In the genomic region with DNA sequence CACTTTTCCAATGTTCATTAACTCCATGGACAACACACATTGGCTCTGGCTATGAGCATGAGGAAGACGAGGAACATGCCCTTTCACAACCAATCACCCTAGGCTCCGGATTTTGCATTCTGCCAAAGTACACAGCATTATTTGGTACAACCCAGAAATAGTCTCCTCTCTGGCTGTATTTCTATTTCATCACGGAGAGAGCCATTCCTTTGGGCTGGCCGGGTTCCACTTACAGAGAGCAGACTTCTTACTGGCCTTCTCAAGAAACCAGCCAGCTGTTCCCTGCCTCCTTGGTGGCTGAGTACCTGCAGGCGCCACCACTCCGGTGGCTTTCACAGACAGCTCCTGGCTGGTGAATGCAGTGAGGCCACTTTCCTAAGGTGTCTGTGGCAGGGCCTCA, we compare ENCODE assay signal across 8 mouse cellular contexts. TPM values are rescaled to one million over a fixed set of nuclear protein-coding genes. Genes with fewer than 3 reads are reported as not detected.
DNase-seq lines count a peak whose midpoint lies in the region; ATAC-seq and TF ChIP-seq lines count a peak whose summit lies in the region.

TSS of gene Slc16a11 (plus strand) at position 330 of the 400 bp plus-strand sequence.

- H3K36me3 ChIP-seq in kidney, adult 2 months (ENCODE audit: control insufficient read depth, insufficient read depth, low read length) = no peaks in the 10 kb centered on the region; the same call in 1 of the 2 replicates
- peaks cover 6% of the 10 kb centered on the region for H3K36me3 ChIP-seq in embryonic facial prominence, embryonic 10.5 days (replicated peaks)
- peaks cover 3% of the 10 kb centered on the region; the same call in 1 of the 2 replicates for H3K36me3 ChIP-seq in kidney, embryonic 15.5 days
- no peaks in the 10 kb centered on the region for H3K36me3 ChIP-seq in thymus, adult 2 months (ENCODE audit: control insufficient read depth, insufficient read depth, low read length)

- peak within 1 kb of the TSS; percentile 74 for H3K4me2 ChIP-seq in kidney, embryonic 15.5 days

- no peak within 1 kb of the TSS for H3K4me3 ChIP-seq in kidney, adult 2 months (ENCODE audit: insufficient read depth, low read depth, low read length)
- H3K4me3 ChIP-seq in embryonic facial prominence, embryonic 10.5 days = peak within 1 kb of the TSS; percentile 54
- H3K4me3 ChIP-seq in kidney, embryonic 15.5 days (replicated peaks) = peak within 1 kb of the TSS; percentile 38
- H3K4me3 ChIP-seq in thymus, adult 2 months (ENCODE audit: control insufficient read depth, insufficient read depth, low read length) = no peak within 1 kb of the TSS

- ATAC-seq in kidney, embryonic 15.5 days (replicated peaks; ENCODE audit: low FRiP score) = no peak

- no peak for DNase-seq in kidney, adult 2 months
- DNase-seq in kidney, adult 11 months = no peak
- no peak for DNase-seq in embryonic facial prominence, embryonic 10.5 days (ENCODE audit: low spot score)
- DNase-seq in lung, postnatal 36 days = peak; percentile 61
- DNase-seq in adrenal gland, postnatal 10 days = no peak
- DNase-seq in thymus, postnatal 0 days (ENCODE audit: low spot score) = no peak
- DNase-seq in thymus, adult 2 months = no peak

- peak within 1 kb of the TSS; percentile 65 for H3K27ac ChIP-seq in kidney, adult 2 months (ENCODE audit: insufficient read depth, low read depth, low read length)
- H3K27ac ChIP-seq in embryonic facial prominence, embryonic 10.5 days (replicated peaks) = no peak within 1 kb of the TSS
- H3K27ac ChIP-seq in kidney, embryonic 15.5 days = 0 out of 2 replicates have a peak within 1 kb of the TSS, but pooled peaks have one; percentile 32
- no peak within 1 kb of the TSS for H3K27ac ChIP-seq in thymus, adult 2 months (ENCODE audit: control insufficient read depth, insufficient read depth, low read length)

- peak within 1 kb of the TSS; percentile 43; the same call in 1 of the 2 replicates for H3K9ac ChIP-seq in kidney, embryonic 15.5 days

- no peak for TF ChIP-seq POLR2A in kidney, adult 2 months (IDR thresholded peaks at IDR 0.05; ENCODE audit: low read depth, low read length)
- no peak for TF ChIP-seq POLR2A in thymus, adult 2 months (IDR thresholded peaks at IDR 0.05; ENCODE audit: control insufficient read depth, extremely low read depth, insufficient read depth, low read length, poor library complexity)

- H3K9me3 ChIP-seq in embryonic facial prominence, embryonic 10.5 days = no peaks in the 10 kb centered on the region
- no peaks in the 10 kb centered on the region for H3K9me3 ChIP-seq in kidney, embryonic 15.5 days (replicated peaks)

- WGBS in kidney, adult 2 months = 44% methylated on average over 6 of the region's 6 CpGs
- 64% methylated on average over 6 of the region's 6 CpGs for WGBS in embryonic facial prominence, embryonic 10.5 days
- WGBS in kidney, embryonic 15.5 days = 65% methylated on average over 6 of the region's 6 CpGs
- 85% methylated on average over 6 of the region's 6 CpGs for WGBS in thymus, adult 2 months

- no peak for TF ChIP-seq CTCF in kidney, adult 2 months (conservative IDR thresholded peaks at IDR 0.05; ENCODE audit: insufficient read depth, insufficient read length, low read depth, low read length)
- no peak for TF ChIP-seq CTCF in thymus, adult 2 months (IDR thresholded peaks at IDR 0.05; ENCODE audit: borderline replicate concordance, control insufficient read depth, extremely low read depth, insufficient read depth, low read length, poor library complexity)

- no peaks in the 10 kb centered on the region for H3K27me3 ChIP-seq in kidney, adult 2 months (replicated peaks; ENCODE audit: control insufficient read depth, insufficient read depth, low read length)
- peaks cover 58% of the 10 kb centered on the region for H3K27me3 ChIP-seq in embryonic facial prominence, embryonic 10.5 days (replicated peaks; ENCODE audit: low read depth, poor library complexity, severe bottlenecking)
- peaks cover 66% of the 10 kb centered on the region for H3K27me3 ChIP-seq in kidney, embryonic 15.5 days
- H3K27me3 ChIP-seq in thymus, adult 2 months (ENCODE audit: control insufficient read depth, insufficient read depth, low read length) = peaks cover 12% of the 10 kb centered on the region

- peaks cover 24% of the 10 kb centered on the region for H3K4me1 ChIP-seq in kidney, adult 2 months (ENCODE audit: control insufficient read depth, insufficient read depth, low read length)
- peaks cover 22% of the 10 kb centered on the region for H3K4me1 ChIP-seq in embryonic facial prominence, embryonic 10.5 days
- H3K4me1 ChIP-seq in kidney, embryonic 15.5 days = peaks cover 33% of the 10 kb centered on the region
- H3K4me1 ChIP-seq in thymus, adult 2 months (replicated peaks; ENCODE audit: control insufficient read depth, insufficient read depth, low read length) = no peaks in the 10 kb centered on the region

RNA-seq across cellular contexts. Expression of gene Slc16a11, which starts in this region (rescaled TPM):
- polyA plus RNA-seq in kidney, adult 2 months (2012; rRNA removed) = 36.4 and 56.5 TPM in 2 replicates
- polyA plus RNA-seq in embryonic facial prominence, embryonic 10.5 days (2016; fragmentation: Nextera tagmentation; extraction: Ambion mirVana) = 0.72 and 1.2 TPM in 2 replicates
- polyA plus RNA-seq in kidney, embryonic 15.5 days (2015; fragmentation: Nextera tagmentation; extraction: Ambion mirVana) = 4.3 and 5.8 TPM in 2 replicates
- total RNA-seq in adrenal gland, postnatal 10 days (2021) = 1 to 10 TPM; 1.3 to 2.5 TPM
- polyA plus RNA-seq in thymus, postnatal 0 days (2015; fragmentation: Nextera tagmentation; extraction: Ambion mirVana) = 1.2 and 1.9 TPM in 2 replicates
- polyA plus RNA-seq in thymus, adult 2 months (2012; rRNA removed) = 4.5 and 5.3 TPM in 2 replicates

Comparison
In these comparisons a context has a peak if more than half of its experiments do, and no peak if none do; other contexts are left out.
1. H3K4me3 ChIP-seq: peak in embryonic facial prominence, embryonic 10.5 days (single experiment) and kidney, embryonic 15.5 days (single experiment); none in kidney, adult 2 months (single experiment) and thymus, adult 2 months (single experiment).
2. H3K27ac ChIP-seq: peak in kidney, adult 2 months (single experiment) and kidney, embryonic 15.5 days (single experiment); none in embryonic facial prominence, embryonic 10.5 days (single experiment) and thymus, adult 2 months (single experiment).